Mouse (Mus musculus) intestine, embryonic 15.5 days (tissue): ENCODE results near the gene Ssbp2. TPM values are rescaled to one million over a fixed set of nuclear protein-coding genes. Genes with fewer than 3 reads are reported as not detected.

ENCODE experiments used
- ATAC-seq: fragments of 200-750 bp; cut with Nextera tagmentation; 2 replicates; pipeline ENCODE4 v1.8.0; 2017; ENCODE audit warnings: moderate TSS enrichment, moderate library complexity
- H3K27ac ChIP-seq: fragments of 300-500 bp; sonication (generic); 2 replicates; pipeline ENCODE4 v1.5.1; 2015; ENCODE audit warnings: mild to moderate bottlenecking, inconsistent platforms
- H3K27me3 ChIP-seq: fragments of 300-500 bp; sonication (generic); replicated peaks from 2 replicates; pipeline ENCODE4 v1.6.1; 2015; ENCODE audit warnings: inconsistent platforms
- H3K36me3 ChIP-seq: fragments of 300-500 bp; sonication (generic); 2 replicates; pipeline ENCODE4 v1.6.1; 2015; ENCODE audit warnings: inconsistent platforms
- H3K4me1 ChIP-seq: fragments of 300-500 bp; sonication (generic); replicated peaks from 2 replicates; pipeline ENCODE4 v1.6.1; 2015; ENCODE audit warnings: inconsistent platforms
- H3K4me2 ChIP-seq: fragments of 300-500 bp; sonication (generic); replicated peaks from 2 replicates; pipeline ENCODE4 v1.6.1; 2015; ENCODE audit warnings: mild to moderate bottlenecking, inconsistent platforms
- H3K4me3 ChIP-seq: fragments of 300-500 bp; sonication (generic); replicated peaks from 2 replicates; pipeline ENCODE4 v1.5.1; 2015; ENCODE audit warnings: inconsistent platforms
- H3K9ac ChIP-seq: fragments of 300-500 bp; sonication (generic); 2 replicates; pipeline ENCODE4 v1.6.1; 2015; ENCODE audit warnings: inconsistent platforms
- H3K9me3 ChIP-seq: fragments of 300-500 bp; sonication (generic); 2 replicates; pipeline ENCODE4 v1.6.1; 2016; ENCODE audit warnings: inconsistent platforms
- WGBS: fragments of 180-500 bp; shearing (Covaris S2); methylation state at CpG from one replicate; pipeline ENCODE4 v1.1.7; 2015; 5-methylcytosine and 5-hydroxymethylcytosine counted together
- polyA plus RNA-seq: library from polyadenylated mRNA; unstranded; fragments of >200 nt; fragmentation: Nextera tagmentation; extraction: Ambion mirVana; gene quantifications from 2 replicates; pipeline ENCODE4 v1.2.1, GENCODE M21; 2015

Ssbp2 gene
- polyA plus RNA-seq, result 77.4 and 79.3 TPM in 2 replicates

DNA sequence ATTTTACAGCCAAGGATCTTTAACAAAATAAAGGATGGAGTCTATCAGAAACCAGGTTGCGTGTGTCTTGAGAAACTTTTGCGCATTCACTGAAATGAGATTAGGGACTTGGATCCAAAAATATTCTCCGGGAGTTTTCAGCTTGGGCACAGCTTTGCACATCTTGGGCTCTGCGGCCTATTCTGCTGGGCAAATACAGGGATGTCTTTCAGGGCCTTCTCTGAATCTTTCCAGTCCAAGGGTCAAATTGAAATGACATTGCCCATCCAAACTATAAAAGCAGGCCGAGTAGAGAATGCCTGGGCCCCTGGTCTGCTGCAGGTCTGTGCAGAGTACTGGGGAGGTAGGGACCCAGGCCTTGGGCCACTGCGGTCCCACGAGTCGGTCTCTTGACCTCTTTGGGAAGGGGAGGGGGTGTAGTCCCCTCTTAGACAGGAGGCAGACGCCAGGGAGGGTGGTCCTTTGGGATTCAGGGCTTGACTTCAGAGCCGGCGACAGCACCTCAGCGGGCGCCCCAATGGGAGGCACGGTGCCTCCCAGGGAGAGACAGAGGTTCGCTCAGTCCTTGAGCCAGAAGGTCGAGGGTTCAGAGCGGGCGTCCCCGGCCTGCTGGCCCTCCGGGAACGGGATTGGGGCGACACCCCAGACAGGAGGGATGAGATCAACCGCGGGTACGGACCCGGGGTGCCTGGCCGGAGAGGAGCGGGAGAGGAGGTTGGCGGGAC lies at the start of gene Ssbp2:
Ssbp2 (plus strand) TSS at position 388 of the 725 bp plus-strand sequence.
- H3K4me1 ChIP-seq, result peaks cover 7% of the 10 kb centered on the region
- no peaks in the 10 kb centered on the region for H3K27me3 ChIP-seq
- peak; percentile 74 for ATAC-seq
- H3K36me3 ChIP-seq, result no peaks in the 10 kb centered on the region
- peak within 1 kb of the TSS; percentile 93 for H3K27ac ChIP-seq
- peak within 1 kb of the TSS; percentile 86 for H3K4me3 ChIP-seq
- peak within 1 kb of the TSS; percentile 90 for H3K4me2 ChIP-seq
- 9% methylated on average over 29 of the region's 29 CpGs for WGBS
- no peaks in the 10 kb centered on the region for H3K9me3 ChIP-seq
- peak within 1 kb of the TSS; percentile 81 for H3K9ac ChIP-seq

DNA sequence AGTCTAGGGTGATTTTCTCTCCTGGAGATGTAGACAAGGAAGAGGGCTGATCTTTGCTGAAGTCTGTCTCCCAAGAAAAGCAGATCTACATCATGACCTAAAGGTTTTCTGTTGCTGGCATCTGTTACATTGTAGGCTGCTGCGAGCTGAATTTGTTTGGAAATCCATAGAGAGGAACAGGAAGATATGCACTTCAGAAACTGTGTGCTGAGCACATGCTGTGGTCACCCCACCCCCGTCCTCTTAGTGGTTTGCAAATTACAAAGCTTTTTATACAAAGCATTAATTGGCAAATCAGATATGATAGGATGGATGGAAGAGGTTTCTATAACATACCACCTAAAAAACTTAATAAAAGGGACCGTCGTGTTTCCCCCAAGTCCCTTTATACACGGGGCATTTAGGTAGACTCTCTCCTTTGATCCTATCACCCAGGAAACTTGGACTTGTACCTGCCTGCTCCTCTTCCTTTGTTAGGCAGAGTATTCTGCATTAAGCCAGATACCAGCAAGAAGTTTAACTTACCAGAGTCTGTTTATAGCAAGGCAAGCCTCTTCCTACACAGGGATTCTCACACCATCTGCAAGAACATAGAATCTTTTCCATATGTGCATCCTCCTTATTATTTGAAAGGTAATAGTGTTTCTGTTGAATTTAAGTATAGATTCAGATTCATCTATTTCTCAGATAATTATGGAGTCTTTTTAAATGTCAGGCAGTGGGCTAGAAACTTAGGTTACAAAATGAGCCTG lies 46.2 kb upstream of the Ssbp2 start:
- Histone ChIP-seq H3K36me3 (no peaks in the 10 kb centered on the region), H3K4me1 (no peaks in the 10 kb centered on the region), H3K4me3 (no peak overlapping the region), H3K27ac (no peak overlapping the region), H3K4me2 (no peak overlapping the region), H3K27me3 (no peaks in the 10 kb centered on the region), H3K9me3 (no peaks in the 10 kb centered on the region), H3K9ac (no peak overlapping the region)
- no peak for ATAC-seq
- WGBS, result 72% methylated on average over 5 of the region's 5 CpGs

DNA sequence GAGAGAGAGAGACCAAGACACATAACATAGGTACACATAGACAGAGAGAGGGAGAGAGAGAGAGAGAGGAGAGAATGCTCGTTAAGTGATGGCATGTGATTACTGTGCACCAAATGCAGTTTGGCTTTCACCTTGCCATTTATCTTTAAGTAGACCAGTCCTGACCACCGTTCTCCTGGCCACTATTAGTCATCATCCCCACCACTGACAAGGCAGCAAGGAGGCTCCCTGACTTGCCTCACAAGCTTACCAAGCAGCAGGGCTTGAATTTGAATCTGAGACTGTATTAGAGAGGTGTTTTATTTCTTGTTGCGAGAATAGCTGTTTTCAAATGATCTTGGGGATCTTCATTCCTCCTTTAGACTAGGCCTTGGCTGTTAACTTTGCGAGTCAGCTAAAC lies 44.2 kb upstream of the Ssbp2 start:
- no peaks in the 10 kb centered on the region for H3K4me1 ChIP-seq
- no peaks in the 10 kb centered on the region for H3K9me3 ChIP-seq
- WGBS, result 78% methylated on average over 4 of the region's 4 CpGs
- no peak overlapping the region for H3K4me2 ChIP-seq
- no peak overlapping the region for H3K9ac ChIP-seq
- ATAC-seq, result no peak
- no peak overlapping the region for H3K27ac ChIP-seq
- no peak overlapping the region for H3K4me3 ChIP-seq
- H3K36me3 ChIP-seq, result no peaks in the 10 kb centered on the region
- H3K27me3 ChIP-seq, result no peaks in the 10 kb centered on the region

DNA sequence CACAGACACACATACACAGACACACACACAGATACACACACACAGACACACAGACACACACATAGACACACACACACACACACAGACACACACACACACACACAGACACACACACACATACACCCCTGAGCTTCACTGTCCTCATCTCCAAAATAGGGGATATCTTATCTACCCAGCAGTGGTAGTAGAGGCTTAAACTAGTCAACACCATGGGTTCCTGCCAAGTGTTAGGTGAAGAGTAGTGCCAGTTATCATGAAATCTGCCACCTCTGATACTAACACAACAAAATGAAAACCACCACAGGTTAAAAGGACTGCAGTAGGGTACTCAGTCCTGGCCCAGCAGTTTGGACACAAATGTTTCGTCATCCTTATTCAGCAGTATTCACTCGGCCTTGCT lies 43.4 kb upstream of the Ssbp2 start:
- ATAC-seq, result no peak

DNA sequence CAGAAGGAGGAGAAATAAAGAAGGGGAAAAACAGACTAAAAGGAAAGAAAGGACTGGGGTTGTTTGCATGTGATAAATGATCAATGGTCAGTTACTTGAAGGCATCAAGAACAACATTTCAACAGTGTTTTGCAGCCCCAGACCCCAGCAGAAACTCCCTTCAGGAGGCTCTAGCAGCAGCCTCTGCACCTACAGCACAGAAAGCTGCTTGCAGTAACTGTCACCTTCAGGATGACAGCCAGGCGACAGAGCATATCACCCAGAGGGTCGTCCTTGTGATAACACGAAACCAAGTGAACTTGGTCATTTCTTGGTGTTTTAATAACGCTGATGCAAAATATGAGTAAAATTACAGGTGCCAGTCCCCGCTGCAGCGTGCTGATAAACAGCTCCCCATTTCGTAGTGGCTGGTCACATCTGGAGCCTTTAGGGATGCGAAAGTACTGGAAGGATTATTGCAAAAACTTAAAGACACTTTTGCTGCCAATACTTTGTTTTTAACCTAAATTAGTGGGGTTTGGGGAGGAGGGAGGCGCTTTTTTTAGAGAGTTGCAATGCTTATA lies 38.6 kb upstream of the Ssbp2 start:
- H3K4me1 ChIP-seq, result peaks cover 2% of the 10 kb centered on the region; the same call in 1 of the 2 replicates
- peak; percentile 49; the same call in 1 of the 2 replicates for ATAC-seq
- no peaks in the 10 kb centered on the region for H3K9me3 ChIP-seq
- 17% methylated on average over 9 of the region's 9 CpGs for WGBS
- no peak overlapping the region for H3K4me3 ChIP-seq
- H3K4me2 ChIP-seq, result 0 out of 2 replicates have a peak overlapping the region, but pooled peaks have one; percentile 1
- H3K9ac ChIP-seq, result no peak overlapping the region
- H3K27me3 ChIP-seq, result no peaks in the 10 kb centered on the region
- no peak overlapping the region for H3K27ac ChIP-seq
- H3K36me3 ChIP-seq, result no peaks in the 10 kb centered on the region

More for the DNA sequence above, 43.4 kb upstream of the Ssbp2 start:
- 91% methylated on average over 2 of the region's 2 CpGs for whole genome bisulfite sequencing
- H3K9ac ChIP-seq, result no peak overlapping the region
- no peaks in the 10 kb centered on the region for H3K36me3 ChIP-seq
- no peak overlapping the region for H3K4me2 ChIP-seq
- H3K4me3 ChIP-seq, result no peak overlapping the region
- H3K27me3 ChIP-seq, result no peaks in the 10 kb centered on the region
- no peaks in the 10 kb centered on the region for H3K9me3 ChIP-seq
- H3K4me1 ChIP-seq, result no peaks in the 10 kb centered on the region
- H3K27ac ChIP-seq, result no peak overlapping the region

DNA sequence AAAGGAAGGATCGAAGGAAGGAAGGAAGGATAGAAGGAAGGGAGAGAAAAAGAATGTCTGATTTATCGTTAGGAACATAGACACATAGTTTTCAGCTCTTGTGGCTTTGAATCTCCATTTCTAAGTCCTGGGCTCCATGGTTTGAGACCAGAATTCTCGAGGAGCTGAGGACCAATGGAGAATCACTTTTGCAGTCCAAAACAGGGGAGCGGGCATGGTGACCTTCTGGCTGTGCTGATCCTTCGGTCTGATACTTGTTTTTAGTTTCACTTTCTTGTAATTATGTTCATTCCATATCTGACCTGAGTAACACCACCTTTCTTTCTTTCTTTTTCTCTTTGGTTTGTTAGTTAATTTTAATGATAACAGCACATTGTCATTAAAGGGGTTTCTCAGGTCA lies 29.2 kb upstream of the Ssbp2 start:
- 60% methylated on average over 5 of the region's 5 CpGs for WGBS
- H3K27ac ChIP-seq, result no peak overlapping the region
- no peak overlapping the region for H3K9ac ChIP-seq
- peak overlapping the region; percentile 26; the same call in 1 of the 2 replicates for H3K4me2 ChIP-seq
- H3K4me3 ChIP-seq, result no peak overlapping the region
- peaks cover 2% of the 10 kb centered on the region; the same call in 1 of the 2 replicates for H3K4me1 ChIP-seq
- no peak for ATAC-seq
- H3K36me3 ChIP-seq, result no peaks in the 10 kb centered on the region
- no peaks in the 10 kb centered on the region for H3K9me3 ChIP-seq
- no peaks in the 10 kb centered on the region for H3K27me3 ChIP-seq

DNA sequence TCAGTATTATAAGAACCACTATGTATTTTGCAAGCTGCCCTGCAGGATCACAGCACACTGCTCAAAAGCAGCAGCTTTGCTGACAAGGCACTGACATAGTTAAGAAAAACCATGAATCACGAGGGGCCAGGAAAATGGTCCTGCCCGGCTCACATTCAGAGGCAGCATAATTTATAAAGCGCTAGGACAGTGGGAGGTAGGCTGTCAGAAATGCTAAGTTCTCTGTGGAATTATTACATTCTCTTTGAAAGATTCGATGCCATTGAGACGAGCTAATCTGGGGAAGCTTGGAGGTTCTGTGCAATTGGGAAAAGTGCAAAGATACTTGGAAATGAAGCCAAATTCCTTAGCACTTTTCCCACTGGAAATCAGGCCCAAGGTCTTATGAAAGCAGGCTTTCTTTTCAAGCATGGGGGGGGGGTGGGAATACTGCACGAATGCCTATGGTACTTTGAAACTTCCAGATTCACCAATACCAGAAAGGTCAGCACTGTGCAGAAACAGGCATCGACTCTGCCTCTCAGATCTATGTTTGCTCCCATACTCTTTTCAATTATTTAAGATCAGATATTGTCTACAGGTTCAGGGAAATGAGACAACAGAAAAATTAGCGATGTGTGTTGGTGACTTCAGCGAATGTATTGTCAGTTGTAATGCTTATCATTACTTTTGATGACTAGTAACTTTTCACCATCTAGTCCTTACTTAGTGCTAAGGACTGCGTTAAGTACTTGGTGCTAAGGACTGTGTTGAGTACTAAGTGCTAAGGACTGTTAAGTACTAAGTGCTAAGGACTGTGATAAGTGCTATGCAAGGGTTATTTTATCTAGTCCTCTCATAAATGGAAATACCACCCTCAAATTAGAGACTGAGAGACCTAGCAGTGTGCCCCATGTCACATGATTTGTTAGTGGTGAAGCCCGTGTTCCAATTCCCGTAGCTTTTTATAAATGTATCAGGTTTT lies 28.4 kb upstream of the Ssbp2 start:
- no peaks in the 10 kb centered on the region for H3K4me1 ChIP-seq
- H3K9ac ChIP-seq, result no peak overlapping the region
- no peak overlapping the region for H3K27ac ChIP-seq
- ATAC-seq, result 0 out of 2 replicates have a peak, but pooled peaks have one; percentile 17
- 60% methylated on average over 12 of the region's 12 CpGs for WGBS
- H3K4me3 ChIP-seq, result no peak overlapping the region
- no peaks in the 10 kb centered on the region for H3K27me3 ChIP-seq
- no peak overlapping the region for H3K4me2 ChIP-seq
- no peaks in the 10 kb centered on the region for H3K36me3 ChIP-seq
- no peaks in the 10 kb centered on the region for H3K9me3 ChIP-seq

DNA sequence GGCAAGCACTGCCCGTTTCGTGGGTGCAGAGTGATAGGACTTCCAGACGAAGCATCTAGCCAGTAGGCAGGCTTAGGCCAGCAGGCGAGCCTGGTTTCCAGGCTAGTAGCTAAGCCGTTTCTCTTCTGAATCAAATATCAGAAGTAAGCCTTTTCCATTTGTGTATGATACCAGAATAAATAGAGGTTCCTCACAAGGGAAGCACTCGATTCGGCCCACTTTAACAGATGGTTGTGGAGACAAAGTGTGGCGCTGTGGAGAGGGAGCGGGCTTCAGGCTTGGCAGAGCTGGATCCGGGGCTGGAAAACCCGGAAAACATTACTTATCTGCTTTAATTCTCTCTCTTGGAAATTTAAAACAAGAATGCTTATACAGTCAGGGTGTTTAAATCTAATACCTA lies 27.1 kb upstream of the Ssbp2 start:
- Histone ChIP-seq H3K4me2 (no peak overlapping the region), H3K27me3 (no peaks in the 10 kb centered on the region), H3K36me3 (no peaks in the 10 kb centered on the region), H3K4me3 (no peak overlapping the region), H3K9me3 (no peaks in the 10 kb centered on the region), H3K9ac (no peak overlapping the region), H3K4me1 (no peaks in the 10 kb centered on the region), H3K27ac (no peak overlapping the region)
- ATAC-seq, result no peak
- WGBS, result 84% methylated on average over 11 of the region's 11 CpGs

DNA sequence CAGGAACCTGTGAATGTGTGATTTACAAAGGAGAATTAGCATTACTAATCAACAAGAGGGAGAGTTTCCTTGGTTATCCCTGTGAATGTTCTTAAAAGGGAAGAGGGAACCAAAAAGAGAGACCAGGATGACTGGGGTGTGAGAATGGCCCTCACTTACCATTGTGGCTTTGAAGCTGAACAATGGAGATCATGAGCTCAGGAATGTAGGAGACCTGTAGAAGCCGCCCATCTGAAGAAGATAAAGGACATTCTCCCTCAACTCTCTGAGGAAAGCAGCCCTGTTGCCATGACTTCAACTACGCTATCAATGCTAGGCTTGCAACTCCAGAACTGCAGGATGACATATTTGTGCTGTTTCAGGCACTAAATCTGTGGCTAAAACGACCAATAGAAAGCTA lies 22.2 kb upstream of the Ssbp2 start:
- no peak overlapping the region for H3K27ac ChIP-seq
- no peak for ATAC-seq
- no peak overlapping the region for H3K9ac ChIP-seq
- no peak overlapping the region for H3K4me2 ChIP-seq
- 64% methylated on average over 3 of the region's 3 CpGs for WGBS
- H3K36me3 ChIP-seq, result no peaks in the 10 kb centered on the region
- no peak overlapping the region for H3K4me3 ChIP-seq
- no peaks in the 10 kb centered on the region for H3K9me3 ChIP-seq
- H3K4me1 ChIP-seq, result no peaks in the 10 kb centered on the region
- no peaks in the 10 kb centered on the region for H3K27me3 ChIP-seq

DNA sequence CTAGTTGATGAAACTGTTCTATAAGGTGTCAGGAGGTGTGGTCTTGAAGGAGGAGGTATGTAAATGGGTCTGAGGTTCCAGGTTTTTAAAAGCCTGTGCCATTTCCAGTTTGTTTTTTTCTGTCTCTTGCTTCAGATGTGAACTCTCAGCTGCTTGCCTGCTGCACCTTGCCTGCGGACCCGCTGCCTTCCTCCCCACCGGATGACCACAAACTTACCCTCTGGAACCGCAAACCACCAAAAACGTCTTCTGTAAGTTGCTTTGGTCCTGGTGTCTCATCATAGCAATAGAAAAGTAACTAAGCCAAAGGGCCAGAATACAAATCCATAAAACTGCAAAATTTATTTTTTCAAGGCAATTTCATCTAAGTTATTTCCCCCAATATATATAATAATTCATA lies 18.6 kb upstream of the Ssbp2 start:
- Histone ChIP-seq H3K9me3 (no peaks in the 10 kb centered on the region), H3K9ac (no peak overlapping the region), H3K27me3 (no peaks in the 10 kb centered on the region), H3K27ac (no peak overlapping the region), H3K36me3 (no peaks in the 10 kb centered on the region), H3K4me2 (no peak overlapping the region), H3K4me3 (no peak overlapping the region), H3K4me1 (no peaks in the 10 kb centered on the region)
- WGBS, result 91% methylated on average over 5 of the region's 5 CpGs
- no peak for ATAC-seq

DNA sequence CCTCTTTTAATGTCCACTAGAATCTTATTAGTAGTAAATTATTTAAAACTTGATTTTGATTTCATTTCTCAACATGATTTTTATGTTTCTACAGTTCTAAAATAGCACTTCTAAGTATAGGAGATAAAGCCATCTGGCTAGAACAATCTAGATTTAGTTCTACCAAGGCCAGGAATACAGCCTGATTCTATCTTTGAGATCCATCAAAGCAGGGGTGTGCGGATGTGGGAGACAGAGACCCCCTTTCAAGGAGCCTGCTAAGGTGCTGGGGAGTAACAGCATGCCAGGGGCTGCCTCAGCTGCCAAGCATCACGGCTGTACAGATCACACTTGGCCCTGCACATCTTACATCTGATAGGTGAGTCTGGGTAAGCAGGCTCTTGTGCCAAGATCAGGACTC lies 13.4 kb upstream of the Ssbp2 start:
- Histone ChIP-seq H3K9ac (no peak overlapping the region), H3K4me1 (no peaks in the 10 kb centered on the region), H3K27ac (no peak overlapping the region), H3K27me3 (no peaks in the 10 kb centered on the region), H3K9me3 (no peaks in the 10 kb centered on the region), H3K4me3 (no peak overlapping the region), H3K4me2 (no peak overlapping the region), H3K36me3 (no peaks in the 10 kb centered on the region)
- no peak for ATAC-seq
- WGBS, result 84% methylated on average over 2 of the region's 2 CpGs

DNA sequence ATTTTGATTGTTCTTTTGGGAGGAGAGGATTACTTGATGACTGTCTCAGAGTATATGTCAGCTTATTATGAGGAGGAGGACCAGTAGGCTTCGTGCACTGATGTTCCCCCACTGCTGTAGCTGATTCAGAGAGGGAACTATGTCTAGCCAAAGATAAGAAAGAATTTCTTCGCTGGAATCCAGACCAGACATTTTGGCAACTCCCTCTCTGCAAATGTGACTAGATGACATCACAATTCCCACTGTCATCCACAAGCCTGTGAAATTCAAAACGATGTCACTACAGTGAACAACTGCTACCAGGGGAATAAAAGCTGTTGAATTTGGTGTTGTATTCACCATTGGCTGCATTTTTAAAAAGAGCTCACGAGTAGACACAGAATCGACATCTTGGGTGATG lies 11.1 kb upstream of the Ssbp2 start:
- no peak overlapping the region for H3K4me3 ChIP-seq
- no peaks in the 10 kb centered on the region for H3K36me3 ChIP-seq
- no peaks in the 10 kb centered on the region for H3K9me3 ChIP-seq
- H3K27ac ChIP-seq, result no peak overlapping the region
- no peaks in the 10 kb centered on the region for H3K4me1 ChIP-seq
- H3K9ac ChIP-seq, result no peak overlapping the region
- no peak overlapping the region for H3K4me2 ChIP-seq
- no peak for ATAC-seq
- WGBS, result 69% methylated on average over 5 of the region's 5 CpGs
- no peaks in the 10 kb centered on the region for H3K27me3 ChIP-seq
